Mouse (Mus musculus) olfactory bulb, adult 2 months (tissue): ENCODE data around the gene Gm20403. TPM values are rescaled to one million over a fixed set of nuclear protein-coding genes. Genes with fewer than 3 reads are reported as not detected.
"Not testable (repeated sequence)": the region's sequence is repeated elsewhere in the genome, so short reads cannot be mapped to it uniquely, and the experiment has no call there.

ENCODE experiments used
- H3K27ac ChIP-seq: fragments of 200-500 bp; 2 replicates; pipeline ENCODE4 v1.5.1; 2012; ENCODE audit warnings: low read depth, low read length; ENCODE audit not compliant: insufficient read depth
- H3K4me1 ChIP-seq: fragments of 200-500 bp; 2 replicates; pipeline ENCODE4 v1.6.1; 2012; ENCODE audit warnings: low read length; ENCODE audit not compliant: control insufficient read depth, insufficient read depth
- H3K4me3 ChIP-seq: fragments of 200-500 bp; 2 replicates; pipeline ENCODE4 v1.5.1; 2012; ENCODE audit warnings: mild to moderate bottlenecking, low read depth, low read length, moderate library complexity; ENCODE audit not compliant: insufficient read depth
- CTCF ChIP-seq: fragments of 200-500 bp; IDR thresholded peaks from 2 replicates; pipeline ENCODE4 v1.5.1; 2012; ENCODE audit warnings: low read depth, mild to moderate bottlenecking, low read length, moderate library complexity; ENCODE audit not compliant: insufficient read depth
- POLR2A ChIP-seq: fragments of 200-500 bp; IDR thresholded peaks from 2 replicates; pipeline ENCODE4 v1.6.1; 2012; ENCODE audit warnings: mild to moderate bottlenecking, low read depth, low read length, moderate library complexity; ENCODE audit not compliant: insufficient read depth
- WGBS: fragments of 180-500 bp; shearing (Covaris S2); methylation state at CpG from one replicate; pipeline ENCODE4 v1.1.7; 2018; 5-methylcytosine and 5-hydroxymethylcytosine counted together
- polyA plus RNA-seq: library from polyadenylated mRNA; stranded (reverse); fragments of >200 nt; gene quantifications from 2 replicates; pipeline ENCODE4 v1.2.4, GENCODE M21; 2012; ENCODE audit warnings: low replicate concordance; ENCODE audit not compliant: missing spikeins, insufficient read depth, insufficient read length

The Gm20403 gene
- polyA plus RNA-seq, 1 experiment = not detected

DNA sequence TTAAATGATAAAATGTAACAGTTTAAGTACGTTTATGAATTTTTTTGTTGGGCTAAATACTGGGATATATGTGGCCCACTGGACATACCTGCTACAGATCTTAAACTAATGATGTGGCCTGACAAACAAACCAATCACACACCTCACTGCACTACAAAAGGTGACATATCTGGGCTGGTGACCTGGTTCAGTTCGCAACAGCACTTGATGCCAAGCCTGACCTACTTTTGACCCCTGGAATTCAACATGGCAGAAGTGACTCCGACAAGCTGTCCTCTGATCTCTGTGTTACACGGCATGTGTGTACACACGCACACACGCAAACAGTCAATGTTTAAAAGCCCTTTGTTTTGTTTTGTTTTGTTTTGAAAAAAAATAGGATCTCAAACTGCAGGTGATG, 40.2 kb downstream of the Gm20403 start:
- TF ChIP-seq CTCF (no peak), POLR2A (no peak)
- H3K4me1 ChIP-seq = no peaks in the 10 kb centered on the region
- no peak overlapping the region for H3K4me3 ChIP-seq
- no peak overlapping the region for H3K27ac ChIP-seq
- 89% methylated on average over 6 of the region's 6 CpGs for WGBS

DNA sequence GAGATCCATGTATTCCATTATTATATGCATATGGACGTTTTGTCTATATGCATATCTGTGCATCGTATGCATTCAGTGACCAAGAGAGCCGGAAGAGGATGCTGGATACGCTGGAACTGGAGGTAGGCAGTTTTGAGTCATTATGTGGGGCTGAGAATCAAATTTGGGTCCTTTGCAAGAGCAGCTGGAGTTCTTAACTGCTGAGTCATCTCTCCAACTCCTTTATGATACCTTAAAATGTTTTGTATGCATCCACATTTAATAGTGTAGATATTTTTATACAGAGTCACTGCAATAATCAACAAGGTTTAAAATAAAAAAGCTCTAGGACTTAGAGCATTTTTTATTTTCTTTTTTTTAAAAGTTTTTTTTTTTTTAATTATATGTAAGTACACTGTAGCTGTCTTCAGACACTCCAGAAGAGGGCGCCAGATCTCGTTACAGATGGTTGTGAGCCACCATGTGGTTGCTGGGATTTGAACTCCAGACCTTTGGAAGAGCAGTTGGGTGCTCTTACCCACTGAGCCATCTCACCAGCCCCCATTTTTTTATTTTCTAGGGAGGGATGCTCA, 43.7 kb downstream of the Gm20403 start:
- not testable (repeated sequence) for H3K4me3 ChIP-seq, H3K4me1 ChIP-seq, H3K27ac ChIP-seq
- 87% methylated on average over 6 of the region's 6 CpGs for WGBS

DNA sequence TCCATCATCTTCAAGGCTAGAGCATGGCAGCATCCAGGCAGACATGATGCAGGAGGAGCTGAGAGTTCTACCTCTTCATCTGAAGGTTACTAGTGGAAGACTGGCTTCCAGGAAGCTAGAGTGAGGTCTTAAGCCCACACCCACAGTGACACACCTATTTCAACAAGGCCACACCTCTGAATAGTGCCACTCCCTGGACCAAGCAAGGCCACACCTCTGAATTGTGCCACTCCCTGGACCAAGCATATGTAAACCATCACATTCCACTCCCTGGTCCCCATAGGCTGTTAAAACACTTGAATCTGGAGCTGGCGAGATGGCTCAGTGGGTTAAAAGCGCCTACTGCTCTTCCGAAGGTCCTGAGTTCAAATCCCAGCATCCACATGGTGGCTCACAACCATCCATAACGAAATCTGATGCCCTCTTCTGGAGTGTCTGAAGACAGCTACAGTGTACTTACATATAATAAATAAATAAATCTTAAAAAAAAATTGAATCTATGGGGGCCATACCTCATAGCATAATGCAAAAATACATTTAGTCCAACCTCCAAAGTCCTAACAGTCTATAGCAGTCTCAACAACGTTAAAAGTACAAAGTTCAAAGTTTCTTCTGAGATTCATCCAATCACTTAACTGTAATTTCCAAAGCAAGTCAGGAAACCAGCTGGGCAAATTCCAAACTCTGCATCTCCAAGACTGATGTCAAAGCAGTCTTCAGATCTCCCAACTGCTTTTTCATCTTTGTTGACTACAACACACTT, 48.6 kb downstream of the Gm20403 start:
- WGBS = 94% methylated on average over 5 of the region's 5 CpGs
- not testable (repeated sequence) for H3K4me3 ChIP-seq, H3K27ac ChIP-seq, H3K4me1 ChIP-seq

Other genes with a start within 250 kb of the Gm20403 start
- gene Snx6, start 190.8 kb downstream of the Gm20403 start, polyA plus RNA-seq = not detected in 2 replicates
- gene Cfl2, start 123.7 kb downstream of the Gm20403 start, polyA plus RNA-seq = not detected in 2 replicates
- not detected in 2 replicates for gene Baz1a, start 27.8 kb upstream of the Gm20403 start, polyA plus RNA-seq
- gene 2700097O09Rik, start 93.6 kb upstream of the Gm20403 start, polyA plus RNA-seq = not detected in 2 replicates
- 183 TPM in 1 of 2 replicates, not detected in the other for gene Srp54a, start 93.7 kb upstream of the Gm20403 start, polyA plus RNA-seq
- not detected in 2 replicates for gene Fam177a, start 137.9 kb upstream of the Gm20403 start, polyA plus RNA-seq
- gene Srp54b, start 168.6 kb upstream of the Gm20403 start, polyA plus RNA-seq = not detected in 2 replicates
- gene 1700047I17Rik2, start 213.1 kb upstream of the Gm20403 start, polyA plus RNA-seq = not detected in 2 replicates
- gene Srp54c, start 243.6 kb upstream of the Gm20403 start, polyA plus RNA-seq = not detected in 2 replicates